Mouse (Mus musculus) forelimb bud, embryonic 11.5 days (tissue): ENCODE measurements around the gene Mrgprb4.

ENCODE experiments used
- DNase-seq: peaks from one replicate; pipeline ENCODE4 v3.0.0-alpha.2; 2012; ENCODE audit warnings: low read depth, low spot score

The Mrgprb4 gene

DNA sequence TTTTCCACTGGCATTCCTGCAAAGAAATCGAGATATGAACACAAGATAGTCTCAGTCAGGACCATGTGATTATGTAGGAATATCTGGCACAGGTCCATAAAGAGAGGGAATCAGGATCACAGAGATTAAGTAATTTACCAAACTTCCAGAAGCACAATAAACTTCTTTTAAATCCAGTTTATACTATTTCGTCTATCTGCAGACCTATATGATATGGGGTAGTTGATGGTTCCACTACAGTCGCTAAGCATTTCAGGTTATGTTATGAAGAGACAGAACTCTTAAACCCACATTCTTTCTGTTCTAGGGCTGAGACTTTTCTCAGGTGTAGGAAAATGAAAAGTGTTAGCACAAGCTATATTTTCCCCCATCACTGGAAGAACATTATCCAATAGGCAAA lies at the start of gene Mrgprb4:
Gene Mrgprb4, minus strand, starts transcription at position 101 of the 400 bp plus-strand sequence.
- no peak for DNase-seq

DNA sequence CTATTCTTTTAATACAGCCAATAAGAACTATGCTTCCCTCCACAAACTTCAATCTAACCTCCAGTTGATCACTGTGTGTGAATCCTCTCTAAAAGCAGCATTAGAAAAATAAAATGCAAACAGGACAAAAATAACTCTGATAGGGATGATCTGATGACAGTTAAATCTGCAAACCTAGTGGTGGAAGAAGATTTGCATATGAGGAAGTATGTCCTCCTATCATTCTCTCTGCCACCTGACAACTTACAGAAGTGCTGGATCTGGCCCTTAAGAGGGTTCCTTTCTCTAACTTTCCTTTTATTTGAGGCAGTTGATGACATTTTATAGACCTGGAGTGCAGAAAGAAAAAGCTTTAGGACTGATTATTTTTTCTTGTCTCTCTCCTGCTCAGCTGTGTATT lies 27.0 kb upstream of the Mrgprb4 start:
- DNase-seq: no peak

DNA sequence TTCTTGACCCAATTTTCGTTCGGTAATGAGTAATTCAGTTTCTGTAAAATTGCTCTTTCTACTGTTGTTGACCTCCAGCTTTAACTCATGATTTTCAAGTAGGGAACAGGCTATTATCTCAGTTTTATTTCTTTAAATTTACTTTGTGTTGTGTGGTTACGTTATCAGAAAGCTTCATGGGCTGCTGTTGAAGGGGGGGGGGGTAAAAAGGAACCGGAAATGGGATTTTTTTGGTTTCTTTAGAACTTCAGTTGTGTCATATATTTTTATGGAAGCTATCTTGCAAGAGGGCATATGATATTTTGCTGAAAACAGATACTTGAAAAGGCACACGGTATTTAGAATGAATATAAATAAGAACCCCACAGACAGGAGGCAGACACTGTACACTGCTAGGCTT lies 26.0 kb upstream of the Mrgprb4 start:
- no peak for DNase-seq

DNA sequence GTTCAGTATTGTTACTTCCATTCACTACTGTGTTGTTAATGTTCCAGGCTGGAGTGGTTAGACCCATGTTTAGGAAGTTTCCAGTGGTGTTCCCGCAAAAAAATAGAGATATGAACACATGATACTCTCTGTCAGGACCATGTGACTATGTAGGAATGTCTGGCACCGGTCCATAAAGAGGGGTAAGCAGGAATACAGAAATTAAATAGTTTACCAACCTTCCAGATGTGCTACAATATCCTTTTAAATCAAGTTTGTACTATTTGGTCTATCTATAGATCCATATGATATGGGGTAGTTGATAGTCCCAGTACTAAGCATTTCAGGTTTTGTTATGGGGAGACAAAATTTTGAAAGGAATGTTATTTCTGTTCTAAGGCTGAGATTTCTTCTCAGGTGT lies 30.2 kb downstream of the Mrgprb4 start, which contains the start of gene Mrgprb5:
Gene Mrgprb5, minus strand, starts transcription at position 101 of the 400 bp plus-strand sequence.
- DNase-seq: no peak

DNA sequence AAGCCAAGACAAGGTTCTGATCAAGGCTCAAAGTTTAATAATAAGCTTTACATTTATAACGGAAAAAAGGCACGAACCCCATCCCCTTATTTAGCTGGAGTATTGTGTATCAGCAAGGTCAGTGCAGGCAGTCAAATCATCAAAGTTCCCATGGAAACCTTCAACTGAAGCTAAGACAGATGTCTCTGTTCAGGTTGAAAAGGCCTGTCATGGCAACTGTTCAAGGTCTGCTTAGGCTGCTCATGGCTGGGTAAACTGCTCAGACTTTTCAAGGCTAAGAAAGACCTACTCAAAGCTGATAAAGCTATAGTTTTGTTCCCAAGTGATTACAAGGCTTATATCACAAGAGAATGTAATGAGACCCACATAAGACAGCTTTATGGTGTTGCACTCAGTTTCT lies 31.6 kb downstream of the Mrgprb4 start:
- no peak for DNase-seq
